Mouse (Mus musculus) ES-Bruce4 (cell line): Measurements from ENCODE around the gene Nat8f5.
"Not testable (repeated sequence)": the region's sequence is repeated elsewhere in the genome, so short reads cannot be mapped to it uniquely, and the experiment has no call there.

Experiments used
- CTCF ChIP-seq: IDR thresholded peaks from one replicate; pipeline ENCODE4 v1.8.1; 2011; ENCODE audit warnings: low read depth, low read length
- EP300 ChIP-seq: IDR thresholded peaks from 2 replicates; pipeline ENCODE4 v1.6.1; 2011; ENCODE audit warnings: low read depth, low read length; ENCODE audit not compliant: insufficient read depth
- POLR2A ChIP-seq: IDR thresholded peaks from one replicate; pipeline ENCODE4 v1.8.1; 2011; ENCODE audit warnings: low read length; ENCODE audit not compliant: insufficient read depth

- TF ChIP-seq CTCF, POLR2A, EP300: not testable (repeated sequence)
Measured at GRCm38 (mm10) chr6:85810942-85811537, 9.7 kb downstream of the Nat8f5 start.
